Mouse (Mus musculus): ENCODE results near the gene Ldlrad3.

Gene Ldlrad3

DNA sequence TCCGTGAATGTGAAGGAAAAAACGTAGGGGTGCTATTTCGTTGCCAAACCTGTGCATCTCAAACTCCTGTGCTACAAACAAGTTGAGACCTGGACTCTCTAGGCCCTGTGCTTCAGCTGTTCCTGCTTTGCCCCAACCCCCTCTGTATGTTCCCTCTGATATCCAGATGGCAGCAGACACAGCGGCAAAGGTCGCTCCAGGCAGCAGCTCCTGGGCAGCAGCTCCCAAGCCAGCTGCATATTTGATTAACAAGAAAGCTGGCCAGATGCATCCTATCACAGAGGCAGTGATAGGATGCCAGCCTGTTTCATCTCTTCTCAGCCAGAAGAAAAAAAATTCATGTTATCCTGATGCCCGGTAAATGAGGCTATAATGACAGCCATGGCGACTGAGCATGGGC, 267.7 kb downstream of the Ldlrad3 start:
- DNase-seq (ENCODE audit: extremely low read depth, insufficient read length, low spot score): no peak

DNA sequence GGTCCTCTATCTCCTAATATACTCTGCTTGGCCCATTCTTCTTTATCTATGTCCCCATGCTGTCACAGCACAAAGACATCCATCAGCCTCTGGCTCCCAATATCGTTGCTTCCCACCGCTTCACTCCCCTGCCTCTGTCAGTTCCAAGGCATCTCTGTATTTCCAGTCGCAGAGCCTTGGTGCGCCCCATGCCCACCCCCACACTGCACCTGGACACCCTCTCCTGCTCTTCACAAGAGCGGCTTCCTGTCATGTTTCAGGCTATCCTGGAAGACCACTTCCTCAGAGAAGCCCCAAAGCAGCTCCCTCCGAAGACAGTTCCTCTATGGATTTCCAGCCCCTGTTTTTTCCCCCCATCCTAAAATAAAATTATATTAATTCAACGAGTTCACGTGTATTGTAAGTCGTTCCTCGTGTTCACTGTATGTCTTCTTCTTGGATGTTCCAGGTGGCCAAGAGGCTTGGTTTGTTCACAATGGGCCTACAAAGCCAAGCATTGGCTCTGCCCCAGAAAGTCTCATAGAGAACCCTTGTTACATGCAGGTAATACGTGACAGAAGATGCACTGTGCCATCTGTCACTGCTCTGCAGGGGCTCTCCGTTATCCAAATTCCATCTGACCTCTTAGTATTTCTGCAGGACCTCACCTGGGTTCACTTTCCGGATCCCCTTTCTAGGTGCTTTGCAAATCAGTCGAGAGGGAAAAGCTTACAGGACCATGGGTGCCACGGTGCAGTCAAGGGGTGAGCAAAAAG, 276.7 kb downstream of the Ldlrad3 start:
- DNase-seq (ENCODE audit: extremely low read depth, insufficient read length, low spot score): no peak

DNA sequence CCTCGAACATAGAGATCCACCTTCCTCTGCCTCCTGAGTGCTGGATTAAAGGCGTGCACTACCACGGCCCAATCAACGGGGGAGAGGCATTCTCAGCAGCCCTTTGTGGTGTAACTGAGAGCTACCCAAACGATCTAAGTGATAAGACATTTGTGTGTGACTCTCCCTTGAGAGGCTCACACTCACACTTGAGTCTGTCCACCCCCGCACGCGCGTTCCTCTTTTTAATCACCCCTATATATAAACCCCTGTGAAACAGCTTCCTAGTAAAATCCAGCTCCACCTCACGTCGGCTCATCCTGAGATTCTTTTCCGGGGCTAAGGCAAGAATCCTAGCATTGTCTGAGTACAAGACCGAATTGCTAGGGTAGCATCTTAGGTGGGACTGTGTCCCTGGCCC, 277.4 kb downstream of the Ldlrad3 start:
- DNase-seq (ENCODE audit: extremely low read depth, insufficient read length, low spot score): no peak

DNA sequence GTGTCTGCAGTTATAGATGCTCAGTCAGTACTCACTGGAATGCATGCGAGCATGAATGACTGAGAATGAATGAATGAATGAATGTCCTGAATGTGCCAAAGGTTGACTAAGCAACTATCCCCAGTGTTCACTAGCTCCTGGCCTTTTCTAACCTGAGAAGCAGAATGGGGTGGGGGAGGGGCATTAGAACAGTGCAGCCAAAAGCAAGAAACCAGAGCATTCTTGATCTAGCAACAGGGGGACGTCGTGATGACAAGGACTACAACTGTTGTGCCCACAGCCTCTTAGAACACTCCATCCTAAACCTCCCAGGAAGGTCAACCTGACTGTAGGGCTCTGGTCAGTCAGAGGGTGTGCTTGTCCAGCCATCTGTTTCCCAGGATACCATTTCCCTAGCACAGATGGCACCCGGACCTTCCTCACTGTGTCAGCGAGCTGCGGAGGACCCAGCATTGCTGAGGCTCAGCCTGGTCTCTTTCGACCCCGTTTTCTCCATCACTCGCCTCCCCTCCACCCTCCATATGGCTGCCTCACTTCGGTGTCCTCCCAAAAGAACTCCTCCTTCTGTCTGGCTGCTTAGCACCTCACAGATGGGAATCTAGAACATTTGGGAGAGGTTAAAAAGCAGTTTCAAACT, 278.7 kb downstream of the Ldlrad3 start:
- no peak for DNase-seq (ENCODE audit: extremely low read depth, insufficient read length, low spot score)

DNA sequence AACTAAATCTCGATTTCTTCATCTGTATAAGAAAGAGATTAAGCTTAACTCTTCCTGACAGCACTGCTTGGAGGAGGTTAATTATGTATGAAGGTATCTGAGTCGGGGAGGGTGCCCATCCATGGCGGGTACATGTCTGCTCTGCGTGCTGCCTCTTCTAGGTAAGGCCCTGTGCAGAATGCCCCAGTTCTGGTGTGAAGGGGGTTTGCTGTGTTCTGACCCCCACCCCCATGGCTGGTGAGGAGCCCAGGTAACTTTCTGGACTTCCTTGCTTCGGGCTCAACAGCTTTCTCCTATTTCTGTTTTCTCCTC, 279.9 kb downstream of the Ldlrad3 start:
- no peak for DNase-seq (ENCODE audit: extremely low read depth, insufficient read length, low spot score)

DNA sequence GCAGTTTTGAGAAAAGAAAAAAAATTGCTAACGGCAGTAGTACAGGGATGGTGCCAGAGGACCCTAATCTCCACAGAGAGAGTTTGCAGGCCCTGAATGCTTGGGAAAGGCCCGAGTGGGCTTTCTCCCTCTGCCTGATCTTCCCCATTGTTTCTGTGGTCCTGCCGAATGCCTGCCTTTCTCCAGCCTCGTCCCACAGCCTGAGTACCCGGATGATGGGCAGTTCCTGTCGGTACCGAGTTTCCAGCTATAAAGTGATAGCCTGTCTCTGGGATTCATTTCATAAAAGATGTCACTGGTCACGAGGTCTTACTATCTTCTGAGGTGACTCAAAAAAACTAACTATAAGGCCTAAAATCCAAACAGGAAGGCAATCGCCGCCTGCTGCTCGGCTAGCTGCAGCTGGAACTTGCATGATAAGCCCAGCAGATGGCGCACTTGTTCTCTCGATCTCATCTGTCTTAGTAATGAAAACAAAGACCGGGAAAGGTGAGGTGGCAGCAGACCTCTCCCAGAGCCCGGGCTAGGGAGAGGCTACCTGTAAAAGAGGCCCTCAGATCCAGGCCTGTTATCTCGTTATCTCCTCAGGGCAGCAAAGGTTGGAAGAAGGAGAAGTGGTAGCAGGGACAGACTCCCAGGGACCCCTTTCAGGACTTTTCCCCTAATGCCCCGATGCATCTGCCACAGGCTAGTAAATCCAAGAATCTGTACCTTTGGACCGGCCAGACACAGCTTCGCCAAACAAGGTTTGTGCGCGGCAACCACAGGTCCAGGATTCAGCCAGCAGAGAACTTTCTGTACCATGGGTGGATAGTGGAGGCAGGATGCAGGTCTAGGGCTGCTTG, 280.4 kb downstream of the Ldlrad3 start:
- peak; percentile 24 for DNase-seq (ENCODE audit: extremely low read depth, insufficient read length, low spot score)

DNA sequence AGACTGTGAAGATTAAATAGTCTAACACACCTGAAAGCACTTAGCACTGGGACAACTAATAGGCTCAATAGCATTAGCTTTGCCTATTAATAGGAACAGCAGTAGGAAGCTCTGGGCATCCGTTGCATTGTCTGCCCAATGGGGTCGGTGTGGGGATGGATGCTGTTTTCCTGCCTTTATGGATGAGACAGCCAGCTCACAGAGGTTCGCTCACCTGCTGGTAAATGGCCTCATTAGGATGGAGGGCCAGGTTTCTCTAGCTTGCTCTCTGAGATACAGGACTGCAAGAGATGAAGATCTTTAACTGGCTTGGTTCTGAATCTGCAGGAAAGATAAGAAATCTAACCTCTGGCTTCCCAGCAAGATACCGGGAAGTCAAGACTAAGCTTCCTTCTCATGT, 284.0 kb downstream of the Ldlrad3 start:
- no peak for DNase-seq (ENCODE audit: extremely low read depth, insufficient read length, low spot score)

All from 3134 (cell line).